Mouse (Mus musculus) liver, postnatal 0 days (tissue): Measurements from ENCODE around the gene Zfp981.

Experiments used
- CTCF ChIP-seq: sonication (generic); IDR thresholded peaks from 2 replicates; pipeline ENCODE4 v1.5.1; 2016; ENCODE audit warnings: antibody characterized with exemption, low read depth
- EP300 ChIP-seq: IDR thresholded peaks from 2 replicates; pipeline ENCODE4 v1.6.1; 2016; ENCODE audit warnings: antibody characterized with exemption, low read depth, mild to moderate bottlenecking

- TF ChIP-seq CTCF (no peak), EP300 (no peak)
Observed at GRCm38 (mm10) chr4:146492439-146492838, 9.4 kb upstream of the Zfp981 start.
